Mouse (Mus musculus) lung, postnatal 10 days (tissue): ENCODE measurements around the gene Plekha8.

ENCODE experiments used
- DNase-seq: peaks from one replicate; pipeline ENCODE4 v3.0.0; 2021

The Plekha8 gene

DNA sequence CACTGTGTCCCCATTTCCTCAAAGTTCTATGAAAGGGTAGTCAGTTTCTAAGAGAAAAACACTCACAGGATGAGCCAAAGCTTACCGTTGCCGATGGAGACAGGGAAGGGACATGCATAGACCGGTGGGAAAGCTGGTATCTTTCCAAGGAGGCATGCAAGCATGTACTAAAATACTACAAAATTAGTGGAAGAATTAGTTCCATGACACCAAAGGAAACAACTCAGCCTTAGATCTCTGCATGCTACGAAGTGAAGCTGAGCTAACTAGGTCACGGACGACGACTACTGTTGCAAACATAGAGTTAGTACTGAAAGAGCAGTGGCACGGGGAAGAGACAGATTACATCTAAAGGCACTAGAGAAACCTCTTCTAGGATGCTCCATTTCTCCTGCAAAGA is 8.0 kb upstream of the Plekha8 start:
- no peak for DNase-seq

DNA sequence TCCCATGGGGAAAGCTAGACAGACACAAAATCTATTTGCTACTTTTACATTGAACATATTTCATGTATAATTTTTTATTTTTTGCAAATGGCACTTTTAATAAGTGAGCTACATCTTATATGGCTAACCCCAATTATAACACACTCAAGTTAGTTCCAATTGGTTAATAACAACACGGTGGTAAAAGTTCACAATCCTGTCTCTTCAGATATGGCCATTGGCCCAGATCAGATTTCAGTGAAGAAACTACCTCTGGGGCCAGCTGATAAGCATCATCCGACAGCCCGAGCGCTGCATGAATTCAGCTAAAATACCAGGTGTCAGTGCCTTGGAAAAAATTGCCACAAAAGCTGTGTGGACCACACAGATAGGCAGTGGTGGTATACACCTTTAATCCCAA is 7.2 kb upstream of the Plekha8 start:
- no peak for DNase-seq

DNA sequence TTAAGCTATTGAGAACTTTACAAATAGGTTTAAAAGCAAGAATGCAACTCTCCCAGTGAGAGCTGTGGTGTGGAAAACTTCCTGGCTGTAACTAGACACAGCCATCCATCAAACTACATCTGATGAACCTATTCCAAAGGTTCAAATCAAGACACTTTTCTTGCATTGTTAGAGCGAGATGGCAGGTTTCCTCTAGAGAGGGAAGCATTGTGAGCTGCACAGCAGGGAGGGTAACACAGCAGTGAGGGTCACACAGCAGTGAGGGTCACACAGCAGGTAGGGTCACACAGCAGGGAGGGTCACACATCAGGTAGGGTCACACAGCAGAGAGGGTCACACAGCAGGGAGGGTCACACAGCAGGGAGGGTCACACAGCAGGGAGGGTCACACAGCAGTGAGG is 6.7 kb upstream of the Plekha8 start:
- DNase-seq = no peak

DNA sequence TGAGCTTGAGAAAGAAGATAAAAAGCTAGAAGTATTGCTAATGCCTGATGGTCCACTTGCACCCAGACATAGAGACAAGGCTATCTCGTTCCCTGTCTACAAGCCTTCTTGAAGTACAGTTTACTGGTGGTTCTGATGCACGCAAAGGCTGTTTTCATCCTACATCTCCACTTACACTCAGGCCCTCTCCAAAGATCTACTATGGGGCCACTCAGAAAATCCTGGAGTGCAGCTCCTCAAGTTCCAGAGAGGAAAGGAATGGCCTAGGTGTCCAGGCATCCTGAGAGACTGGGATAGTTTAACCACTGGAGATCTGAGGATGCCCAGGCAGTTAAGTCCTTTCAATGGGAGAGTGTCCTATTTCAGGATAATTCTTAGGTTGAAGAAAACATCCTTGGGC is 4.2 kb upstream of the Plekha8 start:
- DNase-seq = no peak

DNA sequence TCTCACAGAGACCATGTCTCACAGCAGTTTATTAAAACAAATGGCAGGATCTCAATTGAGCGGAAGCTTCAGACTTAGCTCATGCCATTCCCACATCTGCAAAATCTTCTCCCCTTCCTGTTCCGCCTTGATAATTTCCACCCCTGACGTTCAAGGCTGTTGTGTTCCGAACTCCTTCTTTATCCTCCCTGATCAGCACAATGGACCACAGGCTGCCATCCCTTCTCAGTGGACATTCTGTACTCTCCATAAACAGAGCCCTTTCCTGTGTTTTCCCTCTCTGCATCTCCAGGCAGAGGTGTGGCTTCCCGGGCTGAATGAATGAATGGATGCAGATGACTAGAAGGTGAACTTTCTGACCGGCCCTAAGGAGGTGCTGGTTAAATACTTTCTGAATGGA is 3.1 kb upstream of the Plekha8 start:
- DNase-seq = peak; percentile 33

DNA sequence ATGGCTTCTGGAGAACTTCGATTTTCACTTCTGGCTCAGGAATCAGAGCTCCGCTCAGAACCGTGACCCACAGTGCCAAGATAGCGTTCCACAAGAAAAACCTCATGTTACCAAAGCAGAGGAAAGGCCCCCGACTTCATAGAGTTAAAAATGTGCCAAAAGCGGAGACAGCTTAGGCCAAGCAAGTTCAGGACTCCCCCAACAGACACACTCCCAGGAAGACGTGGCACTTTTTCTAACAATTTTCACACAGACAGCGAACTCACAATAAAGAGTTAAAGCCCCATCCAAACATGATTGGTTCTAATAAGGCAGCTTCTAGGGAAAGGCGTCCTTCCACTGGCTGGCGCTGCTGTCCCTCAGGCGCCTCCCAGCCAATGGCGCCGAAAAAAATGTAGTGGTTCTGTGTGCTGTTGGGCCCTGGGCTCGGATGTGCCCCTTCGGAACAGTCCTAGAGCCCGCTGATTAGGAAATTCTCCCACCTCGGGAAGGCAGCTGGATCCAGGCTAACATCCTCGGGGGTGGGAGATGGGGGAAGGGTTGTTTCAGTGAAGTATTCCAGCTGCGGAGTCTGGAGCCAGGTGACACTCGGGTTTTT is 1.9 kb upstream of the Plekha8 start:
- DNase-seq = peak; percentile 96

DNA sequence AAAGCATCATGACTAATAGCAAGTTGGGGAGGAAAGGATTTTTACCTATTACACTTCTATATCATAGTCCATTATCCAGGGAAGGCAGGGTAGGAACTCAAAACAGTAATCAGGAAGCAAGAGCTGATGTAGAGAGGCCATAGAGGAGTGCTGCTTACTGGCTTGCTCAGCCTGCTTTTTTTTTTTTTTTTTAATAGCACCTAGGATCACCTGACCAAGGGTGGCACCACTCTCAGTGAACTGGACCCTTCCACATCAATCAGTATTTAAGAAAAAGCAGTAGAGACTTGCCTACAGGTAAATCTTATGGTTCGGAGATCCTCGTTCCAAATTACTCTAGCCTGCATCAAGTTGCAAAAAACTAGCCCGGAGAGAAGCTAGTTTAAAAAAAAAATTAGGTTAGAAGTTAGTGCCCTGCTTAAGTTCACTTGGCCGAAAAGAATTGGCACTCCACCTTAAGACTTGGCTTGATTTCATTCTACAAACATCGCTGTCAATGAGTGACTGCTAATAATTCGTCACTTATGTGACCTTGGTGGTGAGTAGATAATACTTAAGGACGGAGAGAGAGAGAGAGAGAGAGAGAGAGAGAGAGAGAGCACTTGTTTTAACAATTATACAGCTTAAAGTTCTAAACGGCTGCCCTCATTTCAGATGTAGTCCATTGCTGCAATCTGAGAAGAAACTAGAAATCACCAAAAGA is 994 bp upstream of the Plekha8 start:
- no peak for DNase-seq

DNA sequence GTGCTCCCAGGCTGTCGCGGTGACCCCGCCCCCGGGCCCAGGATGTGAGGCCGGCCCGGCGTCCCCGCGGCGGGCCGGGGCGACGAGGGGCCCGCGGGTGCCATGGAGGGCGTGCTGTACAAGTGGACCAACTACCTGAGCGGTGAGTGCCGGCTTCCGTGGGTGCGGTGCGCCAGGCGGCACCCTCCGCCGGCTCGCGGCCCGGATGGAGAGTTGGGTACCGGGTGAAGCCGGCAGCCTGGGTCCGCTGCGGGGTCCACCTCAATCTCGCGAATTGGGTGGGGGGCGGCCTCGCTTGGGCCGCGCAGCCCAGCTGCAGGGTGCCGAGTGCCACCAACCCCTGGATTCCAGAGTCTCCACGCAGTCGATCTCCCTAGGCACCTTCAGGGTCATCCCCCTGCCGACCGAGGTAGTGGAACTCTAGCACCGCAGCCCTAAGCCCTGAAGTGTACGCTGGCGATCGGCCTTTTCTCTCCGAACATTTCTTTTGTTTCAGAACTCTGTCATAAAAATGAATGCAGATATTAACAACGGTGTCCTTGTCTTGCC is 493 bp downstream of the Plekha8 start:
- no peak for DNase-seq

DNA sequence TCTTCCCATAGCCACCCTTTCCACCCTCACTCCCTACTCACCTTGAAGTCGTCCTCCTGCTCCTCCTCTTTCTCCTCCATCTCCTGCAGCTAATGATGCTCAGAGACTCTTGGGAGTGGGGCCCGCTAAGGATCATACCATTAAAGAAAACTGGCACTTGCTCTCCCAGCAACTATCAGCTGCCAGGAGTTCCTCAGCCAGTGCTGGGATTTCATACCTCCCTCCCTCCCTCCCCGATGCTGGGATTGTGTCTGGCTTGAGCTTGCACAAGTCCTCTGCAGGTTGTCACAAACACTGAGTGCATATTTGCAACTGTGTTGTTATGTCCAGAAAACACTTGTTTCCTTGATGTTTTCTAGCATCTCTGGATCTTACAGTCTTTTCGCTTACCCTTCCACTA is 2.3 kb downstream of the Plekha8 start, which contains the start of gene Fkbp14:
TSS of gene Fkbp14 (minus strand) at position 101 of the 400 bp plus-strand sequence.
- no peak for DNase-seq

DNA sequence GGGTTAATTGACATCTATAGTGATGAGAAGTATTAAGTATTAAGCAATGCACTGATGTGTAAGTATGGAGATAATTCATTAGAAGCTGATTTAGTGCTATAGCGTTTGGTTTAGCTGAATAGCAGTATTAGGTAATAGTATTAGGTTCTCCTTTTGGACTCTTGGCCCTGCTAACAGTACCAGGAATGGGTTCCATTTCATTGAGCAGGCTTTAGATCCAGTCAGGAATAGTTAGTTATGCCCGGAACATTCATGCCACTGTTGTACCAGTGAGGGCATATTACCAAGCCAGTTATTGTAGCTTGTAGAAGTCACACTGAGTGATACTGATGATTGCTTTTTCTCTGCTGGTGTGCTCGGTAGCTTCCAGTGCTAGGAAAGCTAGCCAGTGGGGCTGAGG is 2.8 kb downstream of the Plekha8 start:
- DNase-seq = no peak

DNA sequence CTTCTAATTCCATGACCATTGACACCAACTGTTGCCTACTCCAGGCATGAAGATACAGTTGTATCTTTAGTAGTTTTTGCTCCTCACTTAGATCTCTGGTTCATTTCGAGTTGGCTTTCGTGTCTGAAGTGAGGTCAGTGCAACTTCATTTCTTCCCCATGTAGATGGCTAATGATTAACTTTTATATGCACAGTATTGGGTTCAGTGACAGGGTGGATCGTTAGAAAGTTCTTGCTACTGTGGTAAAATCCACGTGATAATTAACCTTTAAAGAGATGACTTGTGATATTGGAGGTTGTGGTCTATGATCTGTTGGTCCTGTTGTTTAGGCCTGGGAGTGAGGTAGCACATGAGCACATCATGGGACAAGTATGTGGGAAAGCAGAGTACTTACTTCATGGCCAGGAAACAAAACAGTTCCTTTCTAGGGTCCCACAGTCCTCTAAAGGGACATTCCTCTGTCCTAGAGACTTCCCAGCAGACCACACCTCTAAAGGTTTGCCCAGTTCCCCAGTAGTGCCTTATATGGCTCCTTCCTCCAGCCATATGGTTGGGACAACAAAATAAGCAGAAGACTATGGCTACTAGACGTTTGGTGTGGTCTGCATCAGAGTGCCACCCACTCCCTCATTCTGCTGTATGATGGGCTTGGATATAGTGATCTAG is 5.9 kb downstream of the Plekha8 start:
- DNase-seq = no peak

DNA sequence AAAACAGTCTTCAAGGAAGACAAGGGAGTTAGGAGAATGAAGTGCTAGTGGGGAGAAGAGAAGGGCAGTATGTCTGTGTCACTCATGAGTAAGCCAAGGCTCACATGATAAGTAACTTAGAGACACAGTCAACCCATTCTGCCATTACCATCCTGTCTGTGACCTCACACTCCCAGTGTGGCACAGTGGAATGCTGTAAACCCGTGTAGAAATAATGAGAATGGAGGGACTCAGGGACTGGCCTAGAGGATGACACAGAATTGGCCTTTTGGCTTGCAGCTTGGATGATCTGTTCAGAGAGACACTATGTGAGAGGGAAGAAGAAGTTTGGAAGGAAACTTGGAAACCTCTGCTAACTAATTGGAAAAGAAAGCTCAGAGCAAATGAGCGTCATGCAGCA is 8.0 kb downstream of the Plekha8 start:
- no peak for DNase-seq

DNA sequence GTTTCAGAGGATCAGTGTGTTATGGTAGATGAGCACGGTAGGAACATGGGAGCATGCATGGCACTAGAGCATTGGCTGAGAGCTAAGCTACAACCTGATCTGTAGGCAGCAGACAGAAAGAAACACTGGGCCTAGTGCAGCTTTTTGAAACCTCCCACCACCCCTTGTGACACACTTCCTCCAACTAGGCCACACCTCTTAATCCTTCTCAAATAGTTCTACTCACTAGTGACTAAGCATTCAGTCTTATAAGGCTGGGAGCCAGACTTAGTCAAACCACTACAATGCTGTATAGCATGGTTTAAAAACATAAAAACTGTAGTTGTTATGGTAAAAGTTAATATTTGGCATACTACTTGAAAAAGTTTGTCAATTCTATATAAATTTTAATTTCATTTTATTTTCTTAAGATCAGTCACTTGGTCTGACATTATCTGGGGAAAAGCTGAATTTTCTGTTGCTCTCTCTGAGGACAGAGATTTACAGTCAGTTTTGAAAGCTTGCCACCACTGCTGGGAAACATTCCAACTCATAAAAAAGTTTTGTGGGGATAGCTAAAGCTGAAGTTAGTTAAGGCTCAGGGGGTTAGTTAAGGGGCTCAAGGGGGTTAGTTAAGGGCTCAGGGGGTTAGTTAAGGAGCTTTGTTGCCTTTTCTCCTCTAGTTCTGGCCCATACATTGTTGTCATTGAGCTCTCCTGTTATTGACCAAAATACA is 9.2 kb downstream of the Plekha8 start:
- peak; percentile 48 for DNase-seq

DNA sequence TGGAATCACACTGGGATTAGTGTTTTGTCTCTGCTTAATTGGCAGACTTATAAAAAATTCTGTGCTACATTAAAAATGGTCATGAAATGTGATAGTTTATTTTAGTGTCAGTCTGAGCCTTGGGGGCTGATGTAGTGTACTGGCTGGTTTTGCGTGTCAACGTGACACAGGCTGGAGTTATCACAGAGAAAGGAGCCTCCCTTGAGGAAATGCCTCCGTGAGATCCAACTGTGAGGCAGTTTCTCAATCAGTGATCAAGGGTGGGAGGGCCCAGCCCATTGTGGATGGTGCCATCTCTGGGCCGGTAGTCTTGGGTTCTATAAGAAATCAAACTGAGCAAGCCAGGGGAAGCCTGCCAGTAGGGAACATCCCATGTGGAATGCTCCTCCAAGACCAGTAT is 11.3 kb downstream of the Plekha8 start:
- no peak for DNase-seq

DNA sequence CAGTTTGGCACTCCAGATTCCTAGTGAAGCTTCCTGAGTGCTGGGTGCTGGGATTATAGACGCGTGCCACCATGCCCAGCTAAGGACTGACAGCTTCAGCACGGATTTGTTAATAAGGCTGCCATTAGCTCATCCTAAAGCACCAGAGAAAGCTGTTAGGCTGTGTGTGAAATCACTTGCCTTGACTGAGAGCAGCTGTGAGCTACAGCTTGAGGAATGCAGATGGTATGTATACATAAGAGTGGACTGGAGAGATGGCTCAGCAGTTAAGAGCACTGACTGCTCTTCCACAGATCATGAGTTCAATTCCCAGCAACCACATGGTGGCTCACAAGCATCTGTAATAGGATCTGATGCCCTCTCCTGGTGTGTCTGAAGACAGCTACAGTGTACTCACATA is 22.5 kb downstream of the Plekha8 start:
- no peak for DNase-seq

DNA sequence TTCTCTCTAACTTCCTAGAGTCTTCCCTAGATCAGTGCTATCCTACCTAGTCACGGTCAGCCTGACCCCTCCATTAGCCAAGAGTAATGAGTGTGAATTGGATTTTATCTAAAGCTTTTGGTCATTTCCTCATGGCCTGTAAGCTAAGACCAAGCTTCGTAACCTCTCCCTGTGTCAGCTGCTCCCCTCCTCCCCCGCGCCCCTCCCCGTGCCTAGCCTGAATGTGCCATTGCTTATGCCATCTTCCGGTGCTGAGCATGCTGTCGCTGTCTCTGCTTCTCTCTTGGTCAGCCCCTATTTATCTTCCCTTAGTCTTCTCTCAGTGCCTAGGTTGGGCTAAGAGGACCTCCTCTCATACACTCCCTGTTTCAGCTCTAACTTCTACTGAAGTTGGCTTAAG is 24.6 kb downstream of the Plekha8 start:
- DNase-seq = peak; percentile 15

DNA sequence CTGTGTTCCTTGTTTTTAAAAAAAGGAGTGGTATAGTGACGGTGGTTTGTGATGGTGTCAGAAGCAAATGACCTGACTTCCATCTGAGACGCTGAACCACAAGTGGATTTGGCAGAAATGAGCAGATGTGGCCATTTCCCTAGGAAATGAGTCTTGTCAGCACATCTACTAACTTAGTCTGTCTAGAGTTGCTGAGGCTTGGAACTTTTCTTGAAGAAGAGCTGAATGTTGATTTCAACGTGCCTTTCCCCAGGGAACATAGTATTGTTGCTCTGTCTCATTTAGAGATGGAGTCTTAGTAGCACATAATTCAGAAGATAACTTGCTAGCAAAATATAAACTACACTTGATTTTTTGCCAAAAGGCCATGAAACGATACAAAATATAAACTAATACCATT is 25.4 kb downstream of the Plekha8 start:
- no peak for DNase-seq

DNA sequence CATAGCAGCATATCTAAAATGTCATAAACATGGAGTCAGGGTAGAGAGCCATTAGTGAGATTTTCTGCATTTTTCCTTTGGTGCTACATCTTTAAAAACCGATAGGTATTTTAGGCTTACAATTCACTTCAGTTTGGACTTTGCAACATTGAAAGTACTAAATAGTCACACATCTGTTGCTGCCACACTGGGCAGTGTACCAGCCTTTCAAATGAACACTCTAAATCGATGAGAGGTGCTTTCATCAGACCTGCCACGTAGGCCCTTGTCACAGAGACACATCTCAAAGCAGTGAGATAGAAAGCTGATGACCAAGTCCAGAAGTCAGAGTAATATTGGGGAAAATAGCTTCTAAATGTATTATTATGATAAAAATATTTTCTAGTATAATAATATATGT is 33.5 kb downstream of the Plekha8 start:
- DNase-seq = no peak

DNA sequence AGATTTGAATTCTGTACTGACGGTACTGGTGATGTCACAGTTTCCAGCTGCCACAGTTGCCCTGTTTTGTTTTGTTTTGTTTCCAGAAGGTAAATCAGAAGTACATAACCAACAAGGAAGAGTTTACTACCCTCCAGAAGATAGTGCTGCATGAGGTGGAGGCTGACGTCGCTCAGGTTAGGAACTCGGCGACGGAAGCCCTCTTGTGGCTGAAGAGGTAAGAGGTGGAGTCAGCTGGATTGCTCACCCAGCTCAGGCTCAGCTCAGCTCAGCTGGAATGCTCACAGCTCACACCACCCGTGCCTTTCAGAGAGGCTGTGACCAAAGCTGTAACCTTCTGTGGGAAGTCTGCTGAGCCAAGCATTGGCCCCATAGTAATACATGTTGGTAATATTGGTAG is 34.8 kb downstream of the Plekha8 start:
- DNase-seq = peak; percentile 32

DNA sequence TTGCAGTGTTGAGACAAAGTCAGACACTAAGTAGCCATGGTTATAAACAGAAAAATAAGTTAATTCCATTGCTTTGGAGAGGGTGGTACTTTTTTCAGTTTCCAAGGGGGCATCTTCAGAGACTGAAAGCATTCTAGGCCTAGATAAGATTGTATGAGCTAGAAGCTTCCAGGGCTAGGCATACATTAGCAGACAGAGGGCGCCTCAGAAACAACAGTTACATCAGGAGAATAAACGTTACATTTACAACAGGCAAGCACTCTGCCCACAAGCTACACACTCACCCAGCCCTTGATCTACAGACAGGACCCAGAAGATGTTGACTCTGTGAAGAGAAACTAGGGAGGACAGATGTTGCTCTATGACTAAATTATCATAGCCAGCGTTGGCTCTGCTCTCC is 36.6 kb downstream of the Plekha8 start:
- DNase-seq = peak; percentile 43

DNA sequence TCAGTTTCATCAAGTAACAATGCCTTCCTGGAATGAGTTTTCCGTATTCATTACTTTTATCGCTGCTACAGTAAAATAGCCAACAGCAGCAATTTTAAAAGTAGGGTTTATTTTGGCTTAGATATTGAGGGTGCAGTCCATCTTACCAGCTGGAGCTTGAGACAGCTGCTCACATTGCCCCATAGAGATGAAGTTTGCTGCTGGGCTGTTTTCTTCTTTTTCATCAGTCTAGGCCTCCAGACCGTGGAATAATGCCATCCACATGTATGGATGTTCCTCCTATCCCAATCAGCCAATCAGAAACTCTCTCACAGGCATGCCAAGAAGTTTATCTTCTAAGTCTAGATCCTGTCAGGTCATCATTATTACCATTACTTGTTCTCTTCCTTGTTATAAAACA is 45.0 kb downstream of the Plekha8 start:
- no peak for DNase-seq

DNA sequence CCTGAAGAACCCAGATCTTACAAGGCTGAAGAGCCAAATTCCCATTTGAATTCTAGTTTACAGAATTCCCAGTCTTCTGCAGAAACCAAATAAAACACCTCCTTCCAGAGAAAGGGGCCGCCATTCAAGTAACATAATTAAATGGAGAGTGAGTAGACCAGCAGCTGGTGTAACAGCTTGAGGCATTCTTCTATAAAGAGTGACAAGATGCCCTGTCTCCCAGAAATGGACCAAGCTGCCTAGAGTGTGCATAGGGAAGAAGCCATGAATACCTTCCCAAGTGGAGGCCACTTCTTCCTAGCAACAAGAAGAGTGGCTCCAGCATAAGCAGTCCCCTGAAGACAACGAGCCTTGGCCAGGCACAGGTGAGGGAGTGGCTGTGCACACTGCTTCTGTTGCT is 47.0 kb downstream of the Plekha8 start:
- no peak for DNase-seq

DNA sequence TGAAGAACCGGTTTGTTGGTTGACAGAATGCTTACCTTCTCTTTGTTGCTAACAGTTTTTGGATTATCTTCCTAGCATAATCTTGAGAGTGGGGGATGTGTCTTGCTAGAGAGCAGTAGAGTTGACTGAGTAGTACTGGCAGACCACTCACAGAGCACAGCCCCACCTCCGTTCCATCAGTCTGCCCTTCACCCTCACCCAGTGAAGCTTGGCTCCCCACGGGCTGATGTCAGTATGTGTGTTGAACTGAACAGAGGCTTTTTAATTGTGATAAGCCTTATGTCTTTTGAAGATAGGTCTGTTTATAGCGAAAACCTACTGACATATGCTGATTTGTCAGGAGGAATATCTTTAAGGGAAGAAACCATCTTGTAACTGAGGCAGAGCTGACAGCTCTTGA is 48.3 kb downstream of the Plekha8 start:
- no peak for DNase-seq
